Mouse (Mus musculus) liver, embryonic 14.5 days (tissue): Measurements from ENCODE around the gene Mgat5. TPM values are rescaled to one million over a fixed set of nuclear protein-coding genes. Genes with fewer than 3 reads are reported as not detected.

ENCODE experiments used
- ATAC-seq: fragments of 200-750 bp; cut with Nextera tagmentation; 2 replicates; pipeline ENCODE4 v1.8.0; 2017; ENCODE audit warnings: moderate number of reproducible peaks, mild to moderate bottlenecking, moderate library complexity; ENCODE audit not compliant: insufficient read depth
- DNase-seq, 3 experiments: peaks; one replicate each; pipeline ENCODE4 v3.0.0-alpha.2; 2012 to 2013; ENCODE audit warnings: low read depth in 3 of 3, low spot score in 3 of 3
- H3K27ac ChIP-seq: fragments of 300-500 bp; sonication (generic); 2 replicates; pipeline ENCODE4 v1.5.1; 2014; ENCODE audit warnings: moderate library complexity, mild to moderate bottlenecking, control low read depth, inconsistent platforms
- H3K27me3 ChIP-seq: fragments of 300-500 bp; sonication (generic); 2 replicates; pipeline ENCODE4 v1.6.1; 2014; ENCODE audit warnings: mild to moderate bottlenecking, low read length, moderate library complexity; ENCODE audit not compliant: control insufficient read depth, insufficient read depth
- H3K36me3 ChIP-seq: fragments of 300-500 bp; sonication (generic); replicated peaks from 2 replicates; pipeline ENCODE4 v1.6.1; 2014; ENCODE audit warnings: low read depth; ENCODE audit not compliant: control insufficient read depth, insufficient read depth
- H3K4me1 ChIP-seq, 2 experiments: fragments of 200-500 bp in 1 of 2; fragments of 300-500 bp in 1 of 2; sonication (generic) in 1 of 2; replicated peaks; 2 replicates each; pipeline ENCODE4 v1.6.1; 2012 to 2014; ENCODE audit warnings: antibody characterized with exemption in 1 of 2, inconsistent platforms in 1 of 2, low read length in 1 of 2; ENCODE audit not compliant: control insufficient read depth in 2 of 2, insufficient read depth in 2 of 2
- H3K4me2 ChIP-seq: fragments of 300-500 bp; sonication (generic); 2 replicates; pipeline ENCODE4 v1.6.1; 2014; ENCODE audit warnings: low read depth, mild to moderate bottlenecking, control low read depth, moderate library complexity
- H3K4me3 ChIP-seq, 2 experiments: fragments of 200-500 bp in 1 of 2; fragments of 300-500 bp in 1 of 2; sonication (generic) in 1 of 2; 2 replicates each; pipeline ENCODE4 v1.5.1; 2012 to 2014; ENCODE audit warnings: low read depth in 2 of 2, low read length in 2 of 2, mild to moderate bottlenecking in 2 of 2, control low read depth in 1 of 2, inconsistent platforms in 1 of 2, moderate library complexity in 1 of 2; ENCODE audit not compliant: insufficient read depth in 1 of 2
- H3K9ac ChIP-seq: fragments of 300-500 bp; sonication (generic); replicated peaks from 2 replicates; pipeline ENCODE4 v1.6.1; 2014; ENCODE audit warnings: mild to moderate bottlenecking, control low read depth, moderate library complexity
- H3K9me3 ChIP-seq: fragments of 300-500 bp; sonication (generic); 2 replicates; pipeline ENCODE4 v1.6.1; 2016; ENCODE audit warnings: low read length, mixed read lengths; ENCODE audit not compliant: control insufficient read depth
- CTCF ChIP-seq: IDR thresholded peaks from 2 replicates; pipeline ENCODE4 v1.5.1; 2016; ENCODE audit warnings: antibody characterized with exemption, low read depth, control low read depth
- EP300 ChIP-seq: IDR thresholded peaks from 2 replicates; pipeline ENCODE4 v1.6.1; 2016; ENCODE audit warnings: antibody characterized with exemption, low read depth
- WGBS: fragments of 180-500 bp; shearing (Covaris S2); extraction: QIAGEN DNeasy Blood & Tissue Kit; methylation state at CpG from one replicate; pipeline ENCODE4 v1.1.7; 2014; ENCODE audit not compliant: insufficient replicate concordance; 5-methylcytosine and 5-hydroxymethylcytosine counted together
- polyA plus RNA-seq, 2 experiments: library from polyadenylated mRNA; depleted of rRNA in 1 of 2; stranded (reverse) in 1 of 2; unstranded in 1 of 2; fragments of >200 nt; fragmentation: Nextera tagmentation in 1 of 2; extraction: Ambion mirVana in 1 of 2; gene quantifications; 2 replicates each; pipeline versions ENCODE4 v1.2.1 to v1.2.3; 2012 to 2014

Gene Mgat5
- polyA plus RNA-seq, 2 experiments = 0.62 to 0.67 TPM

DNA sequence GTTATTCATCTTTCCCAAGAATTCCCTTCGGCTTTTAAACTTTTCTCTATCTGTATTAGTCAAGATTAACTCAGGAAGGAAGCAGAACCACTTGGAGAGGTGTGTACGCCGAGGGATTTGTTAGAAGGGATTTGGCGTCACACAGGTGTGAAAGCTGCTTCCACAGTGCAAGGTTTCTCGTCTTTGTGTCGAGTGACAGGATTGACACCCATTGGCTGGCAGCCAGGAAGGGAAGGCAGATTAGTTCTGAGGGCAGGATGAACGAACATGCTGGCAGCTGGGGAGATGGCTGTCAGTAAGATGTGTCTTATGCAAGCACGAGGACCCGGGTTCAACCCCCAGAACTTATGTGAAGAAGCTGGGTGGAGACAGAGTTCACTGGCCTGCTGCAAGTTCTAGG lies 148.6 kb downstream of the Mgat5 start:
- WGBS = 51% methylated on average over 9 of the region's 9 CpGs
- Histone ChIP-seq H3K4me3 (no peak overlapping the region), H3K36me3 (no peaks in the 10 kb centered on the region), H3K27ac (no peak overlapping the region), H3K9me3 (no peaks in the 10 kb centered on the region), H3K27me3 (no peaks in the 10 kb centered on the region), H3K9ac (no peak overlapping the region), H3K4me1 (peaks cover 0 to 11% of the 10 kb centered on the region in 2 experiments; a peak in 2 of 4 replicates), H3K4me2 (no peak overlapping the region)
- DNase-seq = no peak
- ATAC-seq = no peak
- TF ChIP-seq CTCF (no peak), EP300 (no peak)

DNA sequence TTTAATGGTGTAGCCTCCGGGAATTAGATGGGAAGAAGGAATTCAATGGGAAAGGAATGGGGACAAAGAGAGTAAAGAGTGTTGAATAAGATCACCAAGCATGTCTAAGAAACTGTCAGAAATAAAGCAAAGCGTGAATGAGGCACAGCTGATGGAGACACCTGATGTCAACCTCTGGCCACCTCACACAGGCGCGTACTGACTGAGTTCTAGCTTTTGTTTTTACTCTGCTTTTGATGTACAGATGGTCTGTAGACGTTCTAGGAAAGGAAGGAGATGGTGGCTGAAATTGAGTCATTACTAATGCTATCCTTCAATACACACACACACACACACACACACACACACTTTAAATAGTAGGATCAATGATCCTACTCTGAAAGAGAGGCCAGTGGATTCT lies 149.3 kb downstream of the Mgat5 start:
- ATAC-seq = no peak
- no peak overlapping the region for H3K4me2 ChIP-seq
- 71% methylated on average over 5 of the region's 5 CpGs for whole genome bisulfite sequencing

DNA sequence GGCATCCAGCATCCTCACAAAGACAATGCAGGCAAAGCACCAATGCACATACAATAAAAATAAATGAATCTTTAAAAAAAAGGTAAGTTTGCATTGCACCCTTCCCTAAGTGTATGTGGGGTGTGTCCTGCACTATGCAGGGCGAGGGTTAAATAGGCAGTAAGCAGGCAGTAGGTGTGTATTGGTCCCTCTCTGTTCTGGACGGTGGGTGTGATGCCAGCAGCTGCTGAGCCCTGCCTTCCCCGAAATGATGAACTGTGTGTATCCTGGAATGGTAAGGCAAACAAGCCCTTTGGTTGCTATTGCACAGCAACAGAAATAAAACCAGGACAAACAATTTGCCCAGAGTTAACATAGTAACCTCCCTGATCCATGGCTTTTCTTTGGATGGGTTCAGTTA lies 150.2 kb downstream of the Mgat5 start:
- 65% methylated on average over 3 of the region's 3 CpGs for WGBS
- ATAC-seq = no peak
- Histone ChIP-seq H3K4me3 (no peak overlapping the region), H3K27me3 (no peaks in the 10 kb centered on the region), H3K36me3 (no peaks in the 10 kb centered on the region), H3K27ac (no peak overlapping the region), H3K9me3 (no peaks in the 10 kb centered on the region), H3K4me2 (no peak overlapping the region), H3K9ac (no peak overlapping the region), H3K4me1 (0 out of 4 replicates have a peak, but pooled peaks cover 0 to 2% of the 10 kb centered on the region in 2 experiments)
- DNase-seq = no peak
- TF ChIP-seq EP300 (no peak), CTCF (no peak)

More for the DNA sequence above, 149.3 kb downstream of the Mgat5 start:
- no peak for DNase-seq
- Histone ChIP-seq H3K9ac (no peak overlapping the region), H3K27ac (no peak overlapping the region), H3K27me3 (no peaks in the 10 kb centered on the region), H3K4me1 (peaks cover 0 to 5% of the 10 kb centered on the region in 2 experiments; a peak in 1 of 4 replicates), H3K4me3 (no peak overlapping the region), H3K9me3 (no peaks in the 10 kb centered on the region), H3K36me3 (no peaks in the 10 kb centered on the region)
- TF ChIP-seq EP300 (no peak), CTCF (no peak)

DNA sequence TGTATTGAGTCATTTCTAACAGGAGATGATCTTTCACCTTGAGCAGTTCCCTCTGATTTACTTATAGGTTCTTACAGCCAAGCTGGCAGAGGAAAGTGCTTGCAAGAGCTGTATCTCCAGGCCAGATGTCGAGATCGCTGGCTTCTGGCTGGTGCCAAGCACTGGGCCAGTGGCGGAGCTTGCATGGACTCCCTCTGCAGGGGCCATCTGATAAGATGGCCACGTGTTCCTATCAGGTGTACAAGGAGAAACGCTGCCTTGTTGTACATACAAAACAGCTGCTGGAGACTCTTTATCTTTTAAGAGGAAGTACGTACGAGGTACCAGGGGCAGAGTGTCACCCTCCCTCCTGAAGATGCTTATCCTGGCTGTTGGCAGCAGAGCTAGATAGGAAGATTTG lies 158.8 kb downstream of the Mgat5 start:
- no peak for DNase-seq
- Histone ChIP-seq H3K4me1 (peaks cover 0 to 2% of the 10 kb centered on the region in 2 experiments; a peak in 1 of 4 replicates), H3K27me3 (no peaks in the 10 kb centered on the region)

DNA sequence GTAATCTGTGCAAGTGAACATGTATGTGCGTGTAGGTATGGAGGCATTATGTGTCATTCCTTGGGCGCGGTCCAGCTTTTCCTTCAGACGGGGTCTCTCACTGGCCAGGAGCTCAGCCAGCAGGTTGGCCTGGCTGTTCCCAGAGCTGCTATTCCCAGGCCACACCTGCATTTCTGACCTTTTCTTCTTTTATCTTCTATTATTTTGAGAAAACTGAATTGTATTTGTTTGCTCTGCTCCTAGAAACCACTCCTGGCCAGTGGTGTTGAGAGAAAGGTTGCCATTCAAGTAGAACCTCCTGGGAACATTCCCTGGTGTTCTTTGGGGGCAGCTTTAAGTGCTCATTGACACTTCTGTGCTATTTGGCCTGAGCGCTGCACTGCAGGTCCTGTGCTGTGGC lies 160.9 kb downstream of the Mgat5 start:
- no peaks in the 10 kb centered on the region for H3K27me3 ChIP-seq
- H3K4me2 ChIP-seq = no peak overlapping the region
- no peak overlapping the region for H3K4me3 ChIP-seq
- H3K36me3 ChIP-seq = no peaks in the 10 kb centered on the region
- TF ChIP-seq EP300 (no peak), CTCF (no peak)
- WGBS = 77% methylated on average over 5 of the region's 5 CpGs
- H3K27ac ChIP-seq = no peak overlapping the region
- no peak overlapping the region for H3K9ac ChIP-seq
- H3K4me1 ChIP-seq = peaks cover 0 to 7% of the 10 kb centered on the region in 2 experiments; a peak in 2 of 4 replicates
- DNase-seq = no peak
- no peaks in the 10 kb centered on the region for H3K9me3 ChIP-seq
- no peak for ATAC-seq

More for the DNA sequence above, 158.8 kb downstream of the Mgat5 start:
- Histone ChIP-seq H3K36me3 (no peaks in the 10 kb centered on the region), H3K4me3 (no peak overlapping the region), H3K27ac (no peak overlapping the region), H3K9ac (no peak overlapping the region), H3K9me3 (no peaks in the 10 kb centered on the region), H3K4me2 (no peak overlapping the region)
- 13% methylated on average over 7 of the region's 7 CpGs for WGBS
- TF ChIP-seq EP300 = no peak
- TF ChIP-seq CTCF = no peak
- peak; percentile 48; the same call in 1 of the 2 replicates for ATAC-seq
